Mouse (Mus musculus): ENCODE data around the gene Zfp423. TPM values are rescaled to one million over a fixed set of nuclear protein-coding genes. Genes with fewer than 3 reads are reported as not detected.

The Zfp423 gene
- polyA plus RNA-seq, 1 experiment, result 2.7 TPM

GRCm38 (mm10) chr8:87833339-87833738, 126.1 kb downstream of the Zfp423 start:
- Histone ChIP-seq H3K27ac (ENCODE audit: control insufficient read depth, insufficient read depth, low read length) (no peak overlapping the region), H3K27me3 (ENCODE audit: control insufficient read depth, insufficient read depth, low read length) (no peaks in the 10 kb centered on the region), H3K4me1 (replicated peaks; ENCODE audit: control insufficient read depth, insufficient read depth, low read length) (no peaks in the 10 kb centered on the region), H3K36me3 (ENCODE audit: control insufficient read depth, insufficient read depth, low read length) (no peaks in the 10 kb centered on the region), H3K4me3 (ENCODE audit: control insufficient read depth, insufficient read depth, low read length) (no peak overlapping the region)
- TF ChIP-seq CTCF (IDR thresholded peaks at IDR 0.05; ENCODE audit: borderline replicate concordance, control insufficient read depth, extremely low read depth, insufficient read depth, low read length, poor library complexity) (no peak), POLR2A (IDR thresholded peaks at IDR 0.05; ENCODE audit: control insufficient read depth, extremely low read depth, insufficient read depth, low read length, poor library complexity) (no peak)
- 80% methylated on average over 13 of the region's 13 CpGs for WGBS
- DNase-seq, result no peak

DNA sequence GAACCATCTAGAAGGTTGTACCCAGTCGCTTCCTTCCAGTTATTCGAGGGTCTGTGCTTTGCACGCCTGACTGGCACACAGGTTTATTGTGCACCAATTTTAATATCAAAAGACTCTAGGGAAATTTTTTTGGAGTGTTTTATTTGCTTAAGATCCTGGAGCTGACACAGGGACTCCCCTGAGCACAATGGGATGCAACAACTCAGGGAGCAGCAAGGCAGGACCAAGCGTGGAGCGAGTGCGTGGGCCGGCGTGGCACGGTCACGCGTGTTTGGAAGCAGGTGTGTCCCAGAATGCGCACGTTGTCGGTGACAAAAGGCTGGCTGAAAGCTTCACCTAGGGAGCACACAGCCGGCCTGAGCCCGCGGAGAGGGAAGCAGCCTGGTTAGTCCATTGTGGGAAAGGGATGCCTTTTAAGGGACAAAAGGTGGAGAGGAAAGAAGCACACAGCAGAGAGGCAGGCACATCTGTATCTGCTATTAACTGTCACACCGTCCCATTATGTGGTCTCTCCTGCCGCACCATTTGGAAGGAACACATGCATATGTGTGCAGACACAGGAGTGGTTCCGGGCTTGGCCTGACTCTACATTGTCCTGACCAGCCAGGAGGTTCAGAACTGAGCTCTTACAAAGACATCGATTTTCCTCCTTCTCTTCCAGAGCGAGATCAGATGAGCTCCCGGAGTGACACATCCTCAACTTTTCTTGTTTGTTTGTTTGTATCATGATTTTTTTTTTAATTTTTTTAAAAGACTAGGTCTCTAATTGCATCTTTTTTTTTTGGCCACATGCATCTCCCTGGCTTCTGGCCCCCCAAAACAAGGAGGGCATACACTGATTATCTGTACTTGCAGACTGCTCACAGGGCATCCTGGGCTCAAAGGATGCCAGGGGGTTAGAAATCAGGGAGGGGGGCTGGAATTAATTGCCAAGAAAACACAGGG, 126.7 kb downstream of the Zfp423 start:
- H3K4me3 ChIP-seq (ENCODE audit: control insufficient read depth, insufficient read depth, low read length), result no peak overlapping the region
- no peak for DNase-seq
- H3K27me3 ChIP-seq (ENCODE audit: control insufficient read depth, insufficient read depth, low read length), result no peaks in the 10 kb centered on the region
- no peak for TF ChIP-seq POLR2A (IDR thresholded peaks at IDR 0.05; ENCODE audit: control insufficient read depth, extremely low read depth, insufficient read depth, low read length, poor library complexity)
- no peak for TF ChIP-seq CTCF (IDR thresholded peaks at IDR 0.05; ENCODE audit: borderline replicate concordance, control insufficient read depth, extremely low read depth, insufficient read depth, low read length, poor library complexity)
- WGBS, result 87% methylated on average over 23 of the region's 23 CpGs
- H3K36me3 ChIP-seq (ENCODE audit: control insufficient read depth, insufficient read depth, low read length), result no peaks in the 10 kb centered on the region
- H3K4me1 ChIP-seq (replicated peaks; ENCODE audit: control insufficient read depth, insufficient read depth, low read length), result no peaks in the 10 kb centered on the region
- H3K27ac ChIP-seq (ENCODE audit: control insufficient read depth, insufficient read depth, low read length), result no peak overlapping the region

DNA sequence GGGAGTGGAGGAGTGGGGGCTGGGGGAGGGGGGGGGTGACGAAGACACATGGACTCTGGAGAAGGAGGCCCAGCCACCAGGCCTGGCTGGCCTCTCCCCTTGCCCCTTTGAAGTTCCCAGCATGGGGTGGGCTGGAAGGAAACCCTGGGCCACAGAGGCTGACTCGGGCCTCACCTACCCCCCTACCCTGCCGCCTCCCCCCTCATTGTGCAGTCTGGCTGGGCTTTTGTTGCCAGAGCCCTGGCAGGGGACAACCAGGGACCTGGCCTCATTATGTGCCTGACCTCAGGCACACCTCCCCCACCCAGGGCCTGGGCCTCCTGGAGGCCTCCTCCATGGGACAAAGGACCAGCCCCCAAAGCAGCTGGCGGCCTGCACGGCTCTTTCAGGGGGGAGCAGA, 127.8 kb downstream of the Zfp423 start:
- 72% methylated on average over 5 of the region's 5 CpGs for WGBS
- TF ChIP-seq POLR2A (IDR thresholded peaks at IDR 0.05; ENCODE audit: control insufficient read depth, extremely low read depth, insufficient read depth, low read length, poor library complexity) (no peak), CTCF (IDR thresholded peaks at IDR 0.05; ENCODE audit: borderline replicate concordance, control insufficient read depth, extremely low read depth, insufficient read depth, low read length, poor library complexity) (no peak)

DNA sequence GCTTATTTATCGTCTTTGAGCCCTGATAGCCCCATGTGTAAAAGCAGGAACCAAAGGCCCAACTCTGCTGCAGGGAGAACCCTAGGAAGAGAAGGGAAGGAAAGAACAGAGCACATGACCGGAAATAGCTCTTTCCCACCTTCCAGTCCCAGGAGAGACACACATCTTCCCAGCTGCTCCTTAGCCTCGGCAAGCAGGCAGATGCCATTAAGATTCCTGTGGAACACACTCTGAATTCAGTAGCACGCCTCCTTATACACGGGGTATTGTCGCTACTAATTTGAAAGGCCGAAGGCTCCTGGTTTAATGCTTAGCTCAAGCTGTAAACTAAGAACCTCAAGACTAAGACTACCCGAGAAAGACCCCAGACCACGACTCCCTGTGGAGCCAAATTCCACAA, 128.3 kb downstream of the Zfp423 start:
- 70% methylated on average over 9 of the region's 9 CpGs for WGBS
- no peaks in the 10 kb centered on the region for H3K36me3 ChIP-seq (ENCODE audit: control insufficient read depth, insufficient read depth, low read length)
- no peak overlapping the region for H3K4me3 ChIP-seq (ENCODE audit: control insufficient read depth, insufficient read depth, low read length)
- no peaks in the 10 kb centered on the region for H3K27me3 ChIP-seq (ENCODE audit: control insufficient read depth, insufficient read depth, low read length)
- H3K27ac ChIP-seq (ENCODE audit: control insufficient read depth, insufficient read depth, low read length), result no peak overlapping the region
- TF ChIP-seq POLR2A (IDR thresholded peaks at IDR 0.05; ENCODE audit: control insufficient read depth, extremely low read depth, insufficient read depth, low read length, poor library complexity), result no peak
- TF ChIP-seq CTCF (IDR thresholded peaks at IDR 0.05; ENCODE audit: borderline replicate concordance, control insufficient read depth, extremely low read depth, insufficient read depth, low read length, poor library complexity), result no peak
- DNase-seq, result no peak
- no peaks in the 10 kb centered on the region for H3K4me1 ChIP-seq (replicated peaks; ENCODE audit: control insufficient read depth, insufficient read depth, low read length)

More for the DNA sequence above, 127.8 kb downstream of the Zfp423 start:
- Histone ChIP-seq H3K36me3 (ENCODE audit: control insufficient read depth, insufficient read depth, low read length) (no peaks in the 10 kb centered on the region), H3K27ac (ENCODE audit: control insufficient read depth, insufficient read depth, low read length) (no peak overlapping the region), H3K27me3 (ENCODE audit: control insufficient read depth, insufficient read depth, low read length) (no peaks in the 10 kb centered on the region), H3K4me3 (ENCODE audit: control insufficient read depth, insufficient read depth, low read length) (no peak overlapping the region), H3K4me1 (replicated peaks; ENCODE audit: control insufficient read depth, insufficient read depth, low read length) (no peaks in the 10 kb centered on the region)
- DNase-seq, result no peak

DNA sequence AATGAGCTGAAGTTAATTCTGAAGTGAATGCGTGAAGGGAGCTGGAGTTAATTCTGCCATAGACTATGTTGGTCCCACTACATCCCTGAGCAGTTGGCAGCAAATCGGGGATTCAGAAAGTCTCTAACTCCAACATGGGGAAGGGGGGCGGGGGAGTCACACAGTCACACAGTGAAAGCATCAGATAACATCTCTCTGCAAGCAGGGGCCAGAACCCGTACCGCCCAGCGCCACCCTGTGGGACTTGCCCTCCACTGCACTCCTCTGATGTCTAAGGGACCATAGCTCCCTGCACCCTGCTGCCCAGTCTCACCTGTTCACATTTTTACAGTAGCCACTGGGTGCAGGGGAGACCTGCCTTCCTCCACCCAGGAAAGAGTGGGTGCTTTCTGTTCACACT, 129.2 kb downstream of the Zfp423 start:
- no peak overlapping the region for H3K4me3 ChIP-seq (ENCODE audit: control insufficient read depth, insufficient read depth, low read length)
- no peaks in the 10 kb centered on the region for H3K4me1 ChIP-seq (replicated peaks; ENCODE audit: control insufficient read depth, insufficient read depth, low read length)
- no peak for TF ChIP-seq CTCF (IDR thresholded peaks at IDR 0.05; ENCODE audit: borderline replicate concordance, control insufficient read depth, extremely low read depth, insufficient read depth, low read length, poor library complexity)
- no peak for TF ChIP-seq POLR2A (IDR thresholded peaks at IDR 0.05; ENCODE audit: control insufficient read depth, extremely low read depth, insufficient read depth, low read length, poor library complexity)
- H3K36me3 ChIP-seq (ENCODE audit: control insufficient read depth, insufficient read depth, low read length), result no peaks in the 10 kb centered on the region
- WGBS, result 50% methylated on average over 6 of the region's 6 CpGs
- no peak overlapping the region for H3K27ac ChIP-seq (ENCODE audit: control insufficient read depth, insufficient read depth, low read length)
- H3K27me3 ChIP-seq (ENCODE audit: control insufficient read depth, insufficient read depth, low read length), result no peaks in the 10 kb centered on the region
- no peak for DNase-seq

- Histone ChIP-seq H3K27me3 (ENCODE audit: control insufficient read depth, insufficient read depth, low read length) (no peaks in the 10 kb centered on the region), H3K36me3 (ENCODE audit: control insufficient read depth, insufficient read depth, low read length) (no peaks in the 10 kb centered on the region), H3K4me3 (ENCODE audit: control insufficient read depth, insufficient read depth, low read length) (no peak overlapping the region), H3K4me1 (replicated peaks; ENCODE audit: control insufficient read depth, insufficient read depth, low read length) (no peaks in the 10 kb centered on the region), H3K27ac (ENCODE audit: control insufficient read depth, insufficient read depth, low read length) (no peak overlapping the region)
- DNase-seq, result no peak
- 75% methylated on average over 9 of the region's 9 CpGs for WGBS
- TF ChIP-seq POLR2A (IDR thresholded peaks at IDR 0.05; ENCODE audit: control insufficient read depth, extremely low read depth, insufficient read depth, low read length, poor library complexity) (no peak), CTCF (IDR thresholded peaks at IDR 0.05; ENCODE audit: borderline replicate concordance, control insufficient read depth, extremely low read depth, insufficient read depth, low read length, poor library complexity) (no peak)
Measured at GRCm38 (mm10) chr8:87826013-87826660, 133.3 kb downstream of the Zfp423 start.
